20 mouse cellular contexts compared by ENCODE assay signal in genomic region chr3:97830122-97830521, GRCm38 (mm10). TPM values are rescaled to one million over a fixed set of nuclear protein-coding genes. Genes with fewer than 3 reads are reported as not detected.
DNase-seq lines count a peak whose midpoint lies in the region; ATAC-seq and TF ChIP-seq lines count a peak whose summit lies in the region.
"Had no signal": no experiment of that assay in that cellular context is flagged by ENCODE, and none has a peak within 500 bp of the region (broad histone marks: within the 10 kb centered on the region; RNA-seq: fewer than 3 reads in every experiment).

No protein-coding gene starts in this region.

- intact Hi-C loops in gastrocnemius, adult 2 months (cut with DNase I): no loop called here

- H3K4me3 ChIP-seq in gastrocnemius, adult 2 months: no peak overlapping the region
- no peak overlapping the region for H3K4me3 ChIP-seq in neural tube, embryonic 12.5 days
- H3K4me3 ChIP-seq in neural tube, embryonic 13.5 days: no peak overlapping the region
- H3K4me3 ChIP-seq: embryonic facial prominence, embryonic 13.5 days; heart, embryonic 13.5 days; limb, embryonic 13.5 days; midbrain, embryonic 10.5 days had no signal

- H3K9me3 ChIP-seq in neural tube, embryonic 12.5 days: no peaks in the 10 kb centered on the region
- no peaks in the 10 kb centered on the region for H3K9me3 ChIP-seq in neural tube, embryonic 13.5 days
- H3K9me3 ChIP-seq: embryonic facial prominence, embryonic 13.5 days; heart, embryonic 13.5 days; limb, embryonic 13.5 days; midbrain, embryonic 10.5 days had no signal

- H3K4me1 ChIP-seq in neural tube, embryonic 12.5 days: peaks cover 1% of the 10 kb centered on the region; the same call in 1 of the 2 replicates
- peaks cover 16% of the 10 kb centered on the region for H3K4me1 ChIP-seq in neural tube, embryonic 13.5 days (replicated peaks)

- peak overlapping the region; percentile 99 for H3K27ac ChIP-seq in gastrocnemius, adult 2 months
- no peak overlapping the region for H3K27ac ChIP-seq in neural tube, embryonic 12.5 days
- H3K27ac ChIP-seq in neural tube, embryonic 13.5 days (replicated peaks): 0 out of 2 replicates have a peak overlapping the region, but pooled peaks have one; percentile 23
- H3K27ac ChIP-seq: embryonic facial prominence, embryonic 13.5 days; limb, embryonic 13.5 days; liver, embryonic 14.5 days; macrophage; midbrain, embryonic 10.5 days had no signal

- H3K9ac ChIP-seq in neural tube, embryonic 12.5 days: no peak overlapping the region
- no peak overlapping the region for H3K9ac ChIP-seq in neural tube, embryonic 13.5 days
- H3K9ac ChIP-seq: embryonic facial prominence, embryonic 13.5 days; heart, embryonic 13.5 days; limb, embryonic 13.5 days; liver, embryonic 14.5 days had no signal

- 0 out of 2 replicates have a peak, but pooled peaks have one; percentile 29 for ATAC-seq in neural tube, embryonic 12.5 days (ENCODE audit: low FRiP score, low read depth)
- ATAC-seq in neural tube, embryonic 13.5 days (ENCODE audit: low read depth): peak; percentile 63; the same call in 1 of the 2 replicates
- ATAC-seq: inflammation-experienced regulatory T-cells, adult 6 months had no signal

- WGBS in neural tube, embryonic 12.5 days: 26% methylated on average over 2 of the region's 2 CpGs
- 21% methylated on average over 2 of the region's 2 CpGs for WGBS in neural tube, embryonic 13.5 days

- TF ChIP-seq CTCF in gastrocnemius, adult 2 months (IDR thresholded peaks at IDR 0.05): no peak

- 0 out of 2 replicates have a peak, but pooled peaks cover 3% of the 10 kb centered on the region for H3K27me3 ChIP-seq in neural tube, embryonic 12.5 days (replicated peaks)
- 0 out of 2 replicates have a peak, but pooled peaks cover 3% of the 10 kb centered on the region for H3K27me3 ChIP-seq in neural tube, embryonic 13.5 days
- H3K27me3 ChIP-seq: limb, embryonic 13.5 days had no signal

- no peaks in the 10 kb centered on the region for H3K36me3 ChIP-seq in neural tube, embryonic 12.5 days
- H3K36me3 ChIP-seq in neural tube, embryonic 13.5 days: no peaks in the 10 kb centered on the region
- H3K36me3 ChIP-seq: embryonic facial prominence, embryonic 13.5 days; heart, embryonic 13.5 days; limb, embryonic 13.5 days; midbrain, embryonic 10.5 days had no signal

- H3K4me2 ChIP-seq in neural tube, embryonic 12.5 days (replicated peaks): no peak overlapping the region
- no peak overlapping the region for H3K4me2 ChIP-seq in neural tube, embryonic 13.5 days
- H3K4me2 ChIP-seq: embryonic facial prominence, embryonic 13.5 days; heart, embryonic 13.5 days; limb, embryonic 13.5 days had no signal

- DNase-seq in gastrocnemius, adult 2 months: no peak
- DNase-seq in gastrocnemius, adult 18-20 months (ENCODE audit: low spot score): no peak
- no peak for DNase-seq in neural tube, embryonic 10.5 days (ENCODE audit: extremely low spot score, low spot score)
- DNase-seq in frontal cortex, postnatal 25 days (ENCODE audit: low spot score in 2 of 2): no peak
- no peak for DNase-seq in testis, postnatal 14 days (ENCODE audit: low spot score)
- DNase-seq: B cell, adult 2 months; cerebellum, adult 9-10 months; gastrocnemius, postnatal 14 days; kidney, adult 2 months; kidney, postnatal 36 days; thymus, postnatal 4 days had no signal

RNA-seq across cellular contexts. Expression of gene Pde4dip, which starts 58.4 kb away (rescaled TPM):
- total RNA-seq in gastrocnemius, adult 2 months (2021): 1,000 to 10,000 TPM; 3,559 to 3,570 TPM
- total RNA-seq in gastrocnemius, adult 18-20 months (2021): 1,000 to 10,000 TPM; 2,910 to 3,459 TPM
- polyA plus RNA-seq in neural tube, embryonic 12.5 days (2016; fragmentation: Nextera tagmentation; extraction: Ambion mirVana): 51.1 and 60.1 TPM in 2 replicates
- 62.7 and 66.6 TPM in 2 replicates for polyA plus RNA-seq in neural tube, embryonic 13.5 days (2015; fragmentation: Nextera tagmentation; extraction: Ambion mirVana)
